Mouse (Mus musculus) adipocyte (in vitro differentiated cells): ENCODE measurements around the gene BC017158.

Experiments
- DNase-seq: peaks from one replicate; pipeline ENCODE4 v3.0.0-alpha.2; 2016; ENCODE audit warnings: low spot score

BC017158 gene

DNA sequence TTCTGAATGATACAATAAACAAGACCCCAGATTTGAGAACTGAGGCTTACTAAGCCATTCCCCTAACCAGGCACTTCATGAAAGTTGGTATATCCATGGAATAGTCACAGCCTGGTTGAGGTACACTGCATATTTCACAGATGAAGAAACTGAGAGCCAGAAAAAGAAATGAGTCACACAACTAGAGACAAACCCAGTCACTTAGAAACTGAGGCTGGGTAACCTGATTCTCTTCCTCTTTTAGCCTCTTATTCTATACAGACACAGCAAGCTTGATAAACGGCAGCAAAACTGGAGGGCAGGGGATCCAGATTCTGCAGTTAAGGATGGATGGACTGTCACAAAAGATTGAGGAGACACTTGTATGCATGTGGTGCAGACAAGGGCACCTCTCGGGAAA, 63.2 kb downstream of the BC017158 start:
- no peak for DNase-seq

DNA sequence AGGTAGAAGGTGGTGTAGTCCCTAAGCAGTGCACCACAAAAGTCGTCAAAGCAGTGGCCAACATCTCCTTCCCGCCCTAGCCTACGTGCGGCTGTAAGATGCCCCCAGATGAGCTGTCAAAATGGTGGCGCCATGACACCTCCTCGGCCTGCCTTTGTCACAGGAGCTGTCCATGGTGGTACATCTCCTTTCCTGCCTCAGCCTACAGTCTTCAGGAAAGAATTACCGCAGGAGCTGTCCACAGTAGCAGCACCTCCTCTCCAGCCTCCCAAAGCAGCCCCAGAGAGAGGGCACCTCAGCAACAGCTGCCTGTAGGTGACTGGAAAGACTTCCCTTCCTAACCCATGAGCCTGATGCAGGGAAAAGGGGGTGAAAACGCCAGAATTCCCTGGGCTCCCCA, 66.2 kb downstream of the BC017158 start:
- DNase-seq = no peak
